8 mouse cellular contexts compared by ENCODE assay signal in genomic region chr19:45997365-45997764, GRCm38 (mm10). TPM values are rescaled to one million over a fixed set of nuclear protein-coding genes. Genes with fewer than 3 reads are reported as not detected.
A peak's percentile ranks its signal among the peaks of the same experiment; 100 is the strongest.
DNase-seq lines count a peak whose midpoint lies in the region; ATAC-seq and TF ChIP-seq lines count a peak whose summit lies in the region.

No protein-coding gene starts in this region.

- H3K9me3 ChIP-seq in forebrain, embryonic 10.5 days: peaks cover 15% of the 10 kb centered on the region
- 0 out of 2 replicates have a peak, but pooled peaks cover 4% of the 10 kb centered on the region for H3K9me3 ChIP-seq in liver, embryonic 12.5 days (replicated peaks)

- ATAC-seq in liver, embryonic 12.5 days: no peak
- ATAC-seq in megakaryocyte progenitor cell, adult 5-6 weeks (replicated peaks; ENCODE audit: poor library complexity): no peak

- TF ChIP-seq CTCF in cerebellum, adult 2 months (IDR thresholded peaks at IDR 0.05; ENCODE audit: borderline replicate concordance, insufficient read depth, low read depth, low read length): no peak

- H3K9ac ChIP-seq in liver, embryonic 12.5 days: peak overlapping the region; percentile 86

- no peak overlapping the region for H3K27ac ChIP-seq in cerebellum, adult 2 months (ENCODE audit: insufficient read depth, low read length)
- H3K27ac ChIP-seq in forebrain, embryonic 10.5 days: peak overlapping the region; percentile 95
- peak overlapping the region; percentile 85; the same call in 1 of the 2 replicates for H3K27ac ChIP-seq in liver, embryonic 12.5 days

- TF ChIP-seq POLR2A in cerebellum, adult 2 months (IDR thresholded peaks at IDR 0.05; ENCODE audit: borderline replicate concordance, insufficient read depth, low read length): no peak

- H3K27me3 ChIP-seq in cerebellum, adult 2 months (ENCODE audit: control insufficient read depth, insufficient read depth, low read length): no peaks in the 10 kb centered on the region
- no peaks in the 10 kb centered on the region for H3K27me3 ChIP-seq in forebrain, embryonic 10.5 days (ENCODE audit: poor library complexity, severe bottlenecking)
- H3K27me3 ChIP-seq in liver, embryonic 12.5 days (replicated peaks): no peaks in the 10 kb centered on the region; the same call in none of the 2 replicates

- H3K4me1 ChIP-seq in cerebellum, adult 2 months (ENCODE audit: control insufficient read depth, insufficient read depth, low read length): no peaks in the 10 kb centered on the region
- H3K4me1 ChIP-seq in forebrain, embryonic 10.5 days: peaks cover 19% of the 10 kb centered on the region
- H3K4me1 ChIP-seq in liver, embryonic 12.5 days: peaks cover 16% of the 10 kb centered on the region; the same call in 1 of the 2 replicates

- H3K36me3 ChIP-seq in forebrain, embryonic 10.5 days (replicated peaks): peaks cover 21% of the 10 kb centered on the region
- peaks cover 8% of the 10 kb centered on the region; the same call in 1 of the 2 replicates for H3K36me3 ChIP-seq in liver, embryonic 12.5 days

- H3K4me3 ChIP-seq in cerebellum, adult 2 months (replicated peaks; ENCODE audit: insufficient read depth, low read depth, low read length): peak overlapping the region; percentile 76
- H3K4me3 ChIP-seq in forebrain, embryonic 10.5 days: peak overlapping the region; percentile 74
- peak overlapping the region; percentile 79 for H3K4me3 ChIP-seq in liver, embryonic 12.5 days

- no peak for DNase-seq in cerebellum, adult 2 months
- DNase-seq in cerebellum, postnatal 10 days: no peak
- peak; percentile 46 for DNase-seq in 3T3-L1 (ENCODE audit: low read depth, low spot score)
- DNase-seq in forebrain, embryonic 10.5 days (ENCODE audit: extremely low spot score, low spot score): no peak
- no peak for DNase-seq in kidney, adult 18-20 months
- DNase-seq in T-cell, adult 2 months (ENCODE audit: low spot score): no peak

- H3K4me2 ChIP-seq in liver, embryonic 12.5 days: peak overlapping the region; percentile 88

- WGBS in cerebellum, adult 2 months: 55% methylated on average over 5 of the region's 5 CpGs
- WGBS in forebrain, embryonic 10.5 days: 71% methylated on average over 5 of the region's 5 CpGs
- 46% methylated on average over 5 of the region's 5 CpGs for WGBS in liver, embryonic 12.5 days (ENCODE audit: insufficient replicate concordance)

RNA-seq across cellular contexts. Expression of gene Armh3, which starts 0.9 kb away (rescaled TPM):
- 17.7 and 18.2 TPM in 2 replicates for polyA plus RNA-seq in cerebellum, adult 2 months (2012; rRNA removed)
- polyA plus RNA-seq in forebrain, embryonic 10.5 days (2016; fragmentation: Nextera tagmentation; extraction: Ambion mirVana): 16.2 and 18.5 TPM in 2 replicates
- polyA plus RNA-seq in liver, embryonic 12.5 days (2016; fragmentation: Nextera tagmentation; extraction: Ambion mirVana): 6.5 TPM in 2 replicates
- total RNA-seq in megakaryocyte progenitor cell, adult 5-6 weeks (2015): 11.3 and 11.8 TPM in 2 replicates
- 5.3 and 9.0 TPM in 2 replicates for total RNA-seq in megakaryocyte progenitor cell, adult 5-6 weeks (2017)

RNA-seq across cellular contexts. Expression of gene Hps6, which starts 5.9 kb away (rescaled TPM):
- 7.2 and 8.4 TPM in 2 replicates for polyA plus RNA-seq in cerebellum, adult 2 months (2012; rRNA removed)
- 3.4 and 4.6 TPM in 2 replicates for polyA plus RNA-seq in forebrain, embryonic 10.5 days (2016; fragmentation: Nextera tagmentation; extraction: Ambion mirVana)
- 3.5 and 3.9 TPM in 2 replicates for polyA plus RNA-seq in liver, embryonic 12.5 days (2016; fragmentation: Nextera tagmentation; extraction: Ambion mirVana)
- 0.49 and 1.1 TPM in 2 replicates for total RNA-seq in megakaryocyte progenitor cell, adult 5-6 weeks (2015)
- total RNA-seq in megakaryocyte progenitor cell, adult 5-6 weeks (2017): 5.9 and 7.1 TPM in 2 replicates

RNA-seq across cellular contexts. Expression of gene Pprc1, which starts 47.3 kb away (rescaled TPM):
- polyA plus RNA-seq in cerebellum, adult 2 months (2012; rRNA removed): 16.9 and 18.1 TPM in 2 replicates
- 57.5 and 61.9 TPM in 2 replicates for polyA plus RNA-seq in forebrain, embryonic 10.5 days (2016; fragmentation: Nextera tagmentation; extraction: Ambion mirVana)
- polyA plus RNA-seq in liver, embryonic 12.5 days (2016; fragmentation: Nextera tagmentation; extraction: Ambion mirVana): 34.8 and 36.0 TPM in 2 replicates
- total RNA-seq in megakaryocyte progenitor cell, adult 5-6 weeks (2015): 56.6 and 59.6 TPM in 2 replicates
- total RNA-seq in megakaryocyte progenitor cell, adult 5-6 weeks (2017): 20.7 and 26.0 TPM in 2 replicates

RNA-seq across cellular contexts. Expression of gene Ldb1, which starts 47.6 kb away (rescaled TPM):
- 159 and 169 TPM in 2 replicates for polyA plus RNA-seq in cerebellum, adult 2 months (2012; rRNA removed)
- polyA plus RNA-seq in forebrain, embryonic 10.5 days (2016; fragmentation: Nextera tagmentation; extraction: Ambion mirVana): 87.8 and 91.0 TPM in 2 replicates
- polyA plus RNA-seq in liver, embryonic 12.5 days (2016; fragmentation: Nextera tagmentation; extraction: Ambion mirVana): 53.2 and 53.4 TPM in 2 replicates
- 67.8 and 83.7 TPM in 2 replicates for total RNA-seq in megakaryocyte progenitor cell, adult 5-6 weeks (2015)
- total RNA-seq in megakaryocyte progenitor cell, adult 5-6 weeks (2017): 80.5 and 109 TPM in 2 replicates
